In the genomic region with DNA sequence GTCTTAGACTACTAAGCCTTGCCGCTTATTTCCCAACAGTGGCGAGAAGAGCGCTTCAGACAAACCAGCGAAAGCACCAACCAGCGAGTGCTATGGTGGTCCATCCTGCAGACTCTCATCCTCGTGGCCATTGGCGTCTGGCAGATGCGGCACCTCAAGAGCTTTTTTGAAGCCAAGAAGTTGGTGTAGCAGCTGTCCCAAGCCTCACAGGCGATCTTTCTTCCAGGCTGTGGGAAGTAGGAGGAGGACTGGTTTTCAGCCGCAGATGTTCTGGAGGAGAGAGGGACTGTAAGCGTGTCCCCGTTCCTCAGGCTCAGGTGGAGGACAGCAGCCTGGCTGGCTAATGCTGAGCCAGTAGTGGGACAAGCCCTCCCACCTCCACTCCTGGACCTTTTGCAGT, we compare ENCODE assay signal across 16 mouse cellular contexts.
"Had no signal": no experiment of that assay in that cellular context is flagged by ENCODE, and none has a peak within 500 bp of the region (broad histone marks: within the 10 kb centered on the region; RNA-seq: fewer than 3 reads in every experiment).

No protein-coding gene starts in this region.

- H3K27me3 ChIP-seq: midbrain, embryonic 12.5 days; neural tube, embryonic 13.5 days; neural tube, embryonic 15.5 days; stomach, embryonic 15.5 days had no signal

- H3K27ac ChIP-seq: midbrain, embryonic 10.5 days; midbrain, embryonic 12.5 days; neural tube, embryonic 13.5 days; neural tube, embryonic 15.5 days; stomach, embryonic 15.5 days; stomach, postnatal 0 days had no signal

- H3K4me3 ChIP-seq: midbrain, embryonic 10.5 days; midbrain, embryonic 12.5 days; myocyte; neural tube, embryonic 13.5 days; neural tube, embryonic 15.5 days; stomach, embryonic 15.5 days had no signal

- DNase-seq: lung, adult 18-20 months; lung, embryonic 14.5 days; lung, postnatal 10 days; lung, postnatal 4 days; midbrain, embryonic 14.5 days; right cerebral cortex, postnatal 14 days; thymus, adult 2 months; thymus, postnatal 25 days; thymus, postnatal 4 days had no signal

- H3K9me3 ChIP-seq: midbrain, embryonic 10.5 days; midbrain, embryonic 12.5 days; neural tube, embryonic 13.5 days; neural tube, embryonic 15.5 days; stomach, embryonic 15.5 days had no signal
